Mouse (Mus musculus) kidney, postnatal 10 days (tissue): ENCODE measurements around the gene Mknk1.

ENCODE experiments used
- DNase-seq: peaks from one replicate; pipeline ENCODE4 v3.0.0; 2021; ENCODE audit warnings: mixed read lengths

Mknk1 gene

DNA sequence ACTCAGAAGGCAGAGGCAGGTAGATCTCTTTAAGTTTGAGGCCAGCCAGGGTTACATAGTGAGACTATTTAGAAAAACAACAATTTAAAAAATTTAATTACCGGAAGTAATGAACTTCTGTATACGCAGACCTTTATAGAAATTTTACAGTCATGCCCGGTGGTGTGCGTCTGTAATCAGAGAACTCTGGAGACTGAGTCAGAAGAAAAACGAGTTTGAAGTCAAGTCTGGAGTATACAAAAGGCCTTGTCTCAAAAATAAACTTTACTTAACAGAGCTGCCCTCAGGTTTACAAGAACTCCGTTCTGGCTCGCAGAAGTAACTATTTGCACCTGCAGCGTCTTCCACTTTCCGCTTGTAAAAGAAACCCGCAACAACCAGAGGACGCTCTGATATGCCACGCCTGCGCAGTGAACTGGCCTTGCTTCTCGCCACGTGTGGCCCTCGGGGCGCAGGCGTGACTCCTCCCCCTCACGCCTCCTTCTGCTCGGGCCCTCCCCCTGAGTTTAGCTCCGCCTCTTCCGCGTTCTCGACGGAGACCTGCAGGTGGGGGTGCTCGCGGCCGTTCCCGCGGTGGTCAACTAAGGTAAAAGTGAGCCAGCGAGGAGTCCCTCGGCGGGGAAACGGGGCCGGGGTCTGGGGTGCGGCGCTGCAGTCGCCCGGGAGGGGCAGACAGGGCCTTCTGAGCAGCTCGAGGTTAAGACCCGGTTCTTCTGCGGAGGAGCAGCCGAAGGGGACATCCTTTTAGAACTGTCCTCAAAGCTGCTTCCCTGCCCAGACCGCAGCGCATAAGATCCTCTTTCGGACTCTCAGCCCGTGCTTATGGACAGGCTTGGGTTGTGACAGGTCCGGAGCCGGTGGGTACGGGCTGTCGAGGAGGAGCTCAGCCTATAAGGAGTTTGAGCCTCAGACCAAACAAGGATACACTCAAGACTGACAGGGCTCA lies at the start of gene Mknk1:
Mknk1 (plus strand) TSS at position 503 of the 946 bp plus-strand sequence.
- DNase-seq: peak; percentile 96

DNA sequence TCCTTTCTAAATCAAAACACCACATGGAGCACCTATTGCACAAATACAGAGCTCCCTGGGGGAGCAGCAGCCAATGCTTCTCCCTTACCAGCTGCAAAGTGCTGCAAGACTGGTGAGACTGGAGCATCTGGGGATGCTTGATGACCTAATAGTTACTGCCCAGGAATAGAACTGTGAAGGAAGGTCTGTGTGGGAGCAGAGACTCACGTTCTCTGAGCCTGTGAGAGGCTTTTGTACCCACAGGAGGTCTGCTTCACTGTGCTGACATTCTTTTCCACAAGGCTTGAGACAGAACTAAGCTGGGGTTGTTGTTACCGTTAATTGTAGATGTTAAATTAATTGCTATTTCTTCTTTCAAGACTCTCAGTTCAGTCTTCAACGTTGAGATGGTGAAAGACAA lies 48.1 kb upstream of the Mknk1 start:
- no peak for DNase-seq

DNA sequence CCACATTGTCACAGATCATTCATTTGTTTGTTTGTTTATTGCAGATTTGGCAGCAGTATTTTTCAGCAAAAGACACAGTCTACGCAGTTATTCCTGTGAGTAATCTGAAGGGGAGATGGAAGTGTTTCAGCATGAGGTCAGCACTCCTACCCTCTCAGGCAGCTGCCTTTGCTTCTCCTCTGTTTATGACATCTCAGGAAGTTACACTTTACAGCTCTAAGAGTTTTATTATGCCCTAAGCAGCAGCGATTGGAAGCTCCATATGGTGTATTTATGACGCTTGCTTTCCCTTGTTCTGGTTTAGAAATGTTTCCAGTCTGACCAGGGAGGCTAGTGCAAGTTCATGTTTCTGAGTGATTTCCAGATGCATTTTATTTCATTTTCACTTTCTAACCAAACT lies 43.6 kb upstream of the Mknk1 start:
- DNase-seq: no peak

DNA sequence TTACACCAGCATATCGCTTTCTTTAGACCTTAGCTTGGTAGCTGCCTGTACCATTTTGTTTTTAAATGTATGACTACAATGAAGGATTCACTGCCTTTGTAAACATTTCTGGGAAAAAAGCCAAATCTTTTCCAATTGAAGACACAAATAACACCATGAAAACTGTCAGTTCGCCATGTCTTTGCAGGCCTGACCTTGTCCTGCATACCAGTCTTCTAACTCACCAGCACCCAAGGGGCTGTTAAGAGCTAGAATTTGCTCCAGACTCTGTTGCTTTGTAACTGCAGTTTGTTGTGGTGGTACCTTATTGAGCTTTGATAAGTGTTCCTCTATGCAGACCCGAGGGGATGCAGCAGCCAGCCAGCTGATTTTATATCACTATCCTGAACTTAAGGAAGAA lies 39.0 kb upstream of the Mknk1 start:
- DNase-seq: no peak

DNA sequence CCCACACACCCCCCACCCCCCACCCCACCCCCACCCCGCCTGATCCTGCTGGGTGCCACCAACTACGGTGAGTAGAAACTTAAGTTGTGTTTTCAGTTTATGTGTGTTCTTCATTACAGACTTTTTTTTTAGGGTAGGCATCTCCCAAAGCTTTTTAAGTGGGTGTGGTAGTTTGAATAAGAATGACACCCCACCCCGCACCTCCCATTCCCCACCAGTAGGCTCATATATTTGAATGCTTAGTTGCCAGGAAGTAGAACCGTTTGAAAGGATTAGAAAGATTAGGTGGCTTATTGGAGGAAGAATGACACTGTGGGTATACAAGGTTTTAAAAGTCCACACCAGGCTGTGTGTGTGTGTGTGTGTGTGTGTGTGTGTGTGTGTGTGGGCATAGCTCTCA lies 26.7 kb upstream of the Mknk1 start:
- no peak for DNase-seq

DNA sequence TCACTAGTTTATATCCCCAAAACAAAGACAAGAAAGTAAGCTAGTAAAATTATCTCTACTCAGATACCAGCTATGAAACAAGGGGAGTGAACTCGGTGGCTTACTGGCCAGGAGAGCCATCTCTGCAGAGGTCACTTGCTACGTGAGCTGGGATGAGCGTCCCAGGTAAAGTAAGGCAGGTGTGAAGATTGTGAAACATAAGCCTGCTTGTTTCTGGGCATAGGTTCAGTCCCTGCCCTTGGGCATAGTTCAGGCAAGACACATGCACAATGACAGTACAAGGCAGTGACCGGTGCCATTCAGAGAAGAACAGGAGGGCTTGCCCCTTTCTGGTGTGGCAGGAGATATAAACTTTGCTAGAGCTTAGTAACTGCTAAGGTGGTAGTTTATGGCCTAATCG lies 23.4 kb upstream of the Mknk1 start:
- no peak for DNase-seq

DNA sequence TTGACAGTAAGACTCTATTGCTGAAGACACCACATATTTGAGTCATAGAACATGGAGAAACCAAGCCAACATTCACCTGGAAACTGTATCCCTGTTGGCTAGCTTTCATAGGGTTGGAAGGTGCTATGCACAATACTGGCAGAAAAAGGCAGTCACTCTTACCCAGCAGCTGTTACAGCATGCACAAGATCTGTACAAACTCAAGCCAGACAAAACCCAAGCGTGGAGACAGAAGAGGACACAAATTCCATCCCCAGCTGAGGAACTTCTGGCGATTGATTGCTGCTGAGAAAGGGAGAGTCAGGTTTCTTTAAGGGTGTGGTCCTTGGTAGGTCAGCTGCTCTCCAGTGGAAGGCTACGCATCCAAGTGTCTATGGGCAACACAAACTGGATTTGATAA lies 18.8 kb upstream of the Mknk1 start:
- DNase-seq: no peak

DNA sequence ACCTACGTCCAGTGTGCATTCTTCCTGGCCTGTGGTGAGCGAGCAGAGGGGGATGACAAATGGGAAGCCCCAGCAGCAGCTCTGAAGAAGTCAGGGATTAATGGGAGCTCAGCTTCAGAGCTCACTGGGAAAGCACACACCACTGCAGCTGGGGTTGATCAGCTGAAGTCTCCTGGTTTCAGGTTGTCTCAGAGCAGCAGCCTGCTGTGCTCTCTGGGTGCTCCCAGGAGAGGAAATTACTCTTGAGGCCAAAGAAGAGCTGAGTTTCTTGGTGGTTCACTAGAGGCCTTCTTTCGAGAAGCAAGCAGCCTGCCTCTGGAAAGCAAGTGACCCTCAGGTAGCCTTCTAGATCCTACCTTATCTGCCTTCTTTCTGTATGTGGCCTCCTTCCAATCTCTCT lies 18.1 kb upstream of the Mknk1 start:
- no peak for DNase-seq

DNA sequence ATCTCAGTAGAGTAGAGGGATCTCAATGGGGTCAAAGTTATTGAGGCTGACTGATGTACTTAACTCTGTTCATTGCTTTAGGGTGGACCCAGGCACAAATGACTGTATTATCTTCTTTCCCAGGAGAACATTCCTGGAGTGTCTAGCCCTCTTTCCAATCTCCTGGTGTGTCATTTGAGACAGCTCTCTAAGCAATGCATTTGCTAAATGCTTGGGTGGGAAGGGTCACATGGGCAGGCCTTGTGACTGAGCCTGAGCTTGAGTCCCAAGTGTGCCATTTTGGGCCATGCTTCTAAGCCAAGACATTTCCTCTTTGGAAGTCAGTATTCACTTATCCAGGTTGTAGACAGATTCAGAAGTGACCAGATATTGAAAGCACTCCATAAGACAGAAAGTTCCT lies 17.6 kb upstream of the Mknk1 start:
- DNase-seq: no peak

DNA sequence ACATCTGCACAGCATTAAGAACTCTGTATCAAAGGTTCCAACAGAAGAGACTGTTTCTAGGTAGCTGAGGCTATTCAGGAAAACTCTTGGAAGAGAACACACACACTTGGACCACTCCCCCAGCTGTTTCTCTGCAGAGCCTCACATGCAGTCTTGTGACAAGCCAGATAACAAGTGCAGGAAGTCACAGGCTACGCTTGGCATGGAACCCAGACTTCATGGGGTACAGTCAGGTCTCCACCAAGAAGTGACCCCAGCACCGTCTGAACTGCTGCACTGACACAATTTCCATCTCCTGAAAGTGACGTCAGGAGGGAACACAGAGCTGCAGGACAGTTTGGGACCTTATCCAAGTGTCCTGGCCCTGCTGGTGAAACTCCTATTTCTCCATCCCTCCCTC lies 17.1 kb upstream of the Mknk1 start:
- no peak for DNase-seq

DNA sequence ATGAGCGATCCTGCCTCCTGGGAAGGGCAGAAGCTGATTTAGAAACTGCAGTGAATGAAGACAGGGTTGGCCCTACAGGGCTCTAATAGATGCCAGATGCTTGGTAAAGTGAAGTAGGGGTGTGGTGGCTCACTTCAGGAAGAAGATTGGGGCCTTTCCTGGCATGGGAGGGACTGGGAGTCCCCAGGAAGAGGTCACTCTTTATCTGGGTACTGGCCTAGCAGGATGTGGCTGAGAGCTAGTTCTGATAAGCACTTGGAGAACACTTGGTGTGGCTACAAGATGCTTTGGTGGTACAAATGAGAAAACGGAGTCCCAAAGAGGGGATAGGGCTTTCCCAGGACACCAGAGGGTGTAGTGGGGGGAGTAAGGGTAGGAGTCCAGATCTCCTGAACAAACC lies 14.8 kb upstream of the Mknk1 start:
- DNase-seq: no peak

DNA sequence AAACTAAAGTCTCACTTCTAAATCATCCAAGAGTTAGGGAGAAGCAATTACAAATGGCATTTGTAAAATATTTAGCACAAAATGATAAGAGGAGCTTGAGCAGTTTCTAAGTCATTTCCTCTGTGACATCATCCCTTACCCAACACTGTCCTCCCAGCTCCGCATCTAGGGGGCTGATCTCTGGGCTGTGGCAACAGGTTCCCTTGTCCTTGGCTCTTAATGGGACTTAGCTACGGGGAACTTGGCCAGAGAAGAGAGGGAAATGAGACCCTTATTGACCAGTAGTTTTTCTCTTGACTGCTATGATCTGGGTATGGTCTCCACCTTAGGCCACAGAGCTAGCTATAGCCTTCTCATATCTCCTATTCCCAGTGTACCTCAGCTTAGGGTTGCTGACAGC lies 13.7 kb upstream of the Mknk1 start:
- no peak for DNase-seq

DNA sequence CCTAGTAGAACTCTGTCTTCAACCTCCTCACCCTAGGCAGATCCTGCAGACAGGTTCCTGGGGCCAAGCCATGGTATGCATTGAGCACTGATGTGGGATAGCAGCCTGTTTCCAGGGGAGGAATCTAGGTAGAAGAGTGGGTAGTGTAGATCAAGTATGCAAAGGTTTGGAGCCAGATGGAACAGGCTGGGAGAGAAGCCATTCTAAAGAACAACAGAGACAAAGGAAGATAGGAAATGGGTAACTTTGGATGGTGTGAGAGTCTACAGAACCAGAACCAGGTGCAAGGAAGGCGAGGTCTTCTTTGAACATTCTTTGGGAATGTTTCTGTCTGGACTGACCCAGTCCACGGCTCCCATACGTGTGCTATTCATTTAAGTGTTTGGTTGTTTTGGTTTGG lies 11.9 kb upstream of the Mknk1 start:
- DNase-seq: no peak

DNA sequence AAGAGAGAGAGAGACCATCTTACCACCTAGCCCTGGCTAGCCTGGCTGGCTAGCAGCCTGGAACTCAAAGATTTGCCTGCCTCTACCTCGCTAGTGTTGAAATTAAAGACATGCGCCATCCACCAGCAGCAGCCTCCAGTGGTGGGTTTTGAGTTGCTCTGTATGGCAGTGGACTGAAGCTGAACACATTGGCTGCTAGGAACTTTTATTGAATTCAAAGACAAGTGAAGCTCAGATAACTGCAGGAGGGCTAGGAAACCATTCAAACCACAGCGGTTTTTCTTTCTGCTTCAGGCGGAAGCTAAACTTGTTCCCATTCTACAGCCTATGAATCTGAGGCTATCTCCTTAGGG lies 11.5 kb upstream of the Mknk1 start:
- DNase-seq: no peak

DNA sequence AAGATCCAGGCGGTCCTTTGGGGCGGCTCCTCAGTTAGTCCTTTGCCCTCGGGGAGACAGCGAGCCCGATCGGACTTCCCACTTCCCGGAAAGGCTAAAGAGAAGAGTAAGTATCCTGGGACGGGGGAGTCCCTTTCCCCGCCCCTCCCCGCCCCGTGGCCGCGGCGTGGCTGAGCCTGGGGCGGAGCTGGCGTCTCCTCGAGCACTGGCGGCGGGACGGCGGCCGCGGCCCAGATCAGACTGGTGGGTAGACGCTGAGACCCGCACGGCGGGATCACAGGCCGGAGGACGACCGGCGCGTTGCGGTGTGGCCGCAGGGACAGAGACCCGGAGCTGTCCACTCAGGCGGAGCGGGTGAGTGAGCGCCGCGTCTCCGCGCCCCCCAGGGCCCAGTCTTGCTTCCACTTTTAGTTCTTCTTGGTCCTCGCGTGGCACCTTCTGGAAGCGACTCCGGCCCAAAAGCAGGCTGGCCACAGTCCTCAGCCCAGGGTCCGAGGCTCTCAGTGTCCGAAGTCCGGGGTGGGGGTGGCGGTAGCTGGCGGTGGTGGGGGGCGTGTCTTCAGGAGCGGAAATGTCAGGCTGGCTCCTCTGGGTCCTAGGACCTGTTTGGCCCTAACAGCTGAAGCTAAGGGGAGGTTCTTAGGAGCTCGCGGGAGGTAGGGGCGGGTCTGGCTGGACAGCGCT lies 11.0 kb upstream of the Mknk1 start, which contains the start of gene Mob3c:
Mob3c (plus strand) TSS at position 205 of the 684 bp plus-strand sequence.
- peak; percentile 89 for DNase-seq

DNA sequence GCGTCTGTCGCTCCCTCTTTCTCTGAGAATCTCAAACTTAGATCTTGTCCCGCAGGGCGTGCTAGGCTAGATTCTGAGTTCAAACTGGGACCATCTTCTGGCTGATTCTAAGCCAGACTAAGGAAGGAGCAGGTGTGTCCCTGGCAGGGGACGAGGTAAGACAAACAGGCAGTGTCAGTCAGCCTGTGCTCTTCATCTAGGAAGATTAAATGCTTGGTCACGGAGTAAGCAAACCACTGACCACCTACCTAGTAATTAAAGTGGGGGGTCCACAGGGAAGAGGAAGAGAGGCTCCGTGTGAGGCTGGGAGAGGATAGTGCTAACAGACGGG lies 10.5 kb upstream of the Mknk1 start:
- no peak for DNase-seq

DNA sequence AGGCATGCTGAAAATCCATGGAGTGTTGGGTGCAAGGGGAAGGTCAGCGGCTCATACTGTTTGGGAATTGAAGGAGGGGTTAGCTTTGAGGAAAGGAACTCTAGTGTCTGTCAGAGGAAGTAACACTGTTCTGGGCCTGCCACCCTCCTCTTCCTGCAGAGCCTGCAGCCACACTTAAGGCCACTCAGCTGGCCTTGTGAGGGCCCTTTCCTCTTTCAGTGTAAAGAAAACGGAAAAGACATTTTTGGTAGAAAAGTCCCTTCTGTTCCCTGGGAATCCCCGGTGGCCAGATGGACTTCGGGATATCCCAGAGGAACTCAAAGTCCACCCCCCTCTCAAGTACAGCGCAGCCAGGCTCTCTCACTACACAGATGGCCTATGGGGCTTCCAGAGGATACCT lies 8.5 kb upstream of the Mknk1 start:
- peak; percentile 35 for DNase-seq

DNA sequence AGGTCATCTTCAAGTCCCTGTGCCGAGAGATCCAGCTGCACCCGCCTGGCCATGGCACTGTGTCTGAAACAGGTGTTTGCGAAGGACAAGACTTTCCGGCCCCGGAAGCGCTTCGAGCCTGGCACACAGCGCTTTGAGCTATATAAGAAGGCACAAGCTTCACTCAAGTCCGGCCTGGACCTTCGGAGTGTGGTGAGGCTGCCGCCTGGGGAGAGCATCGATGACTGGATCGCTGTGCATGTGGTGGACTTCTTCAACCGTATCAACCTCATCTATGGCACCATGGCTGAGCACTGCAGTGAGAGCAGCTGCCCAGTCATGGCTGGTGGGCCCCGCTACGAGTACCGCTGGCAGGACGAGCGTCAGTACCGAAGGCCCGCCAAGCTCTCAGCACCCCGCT lies 7.8 kb upstream of the Mknk1 start:
- no peak for DNase-seq

DNA sequence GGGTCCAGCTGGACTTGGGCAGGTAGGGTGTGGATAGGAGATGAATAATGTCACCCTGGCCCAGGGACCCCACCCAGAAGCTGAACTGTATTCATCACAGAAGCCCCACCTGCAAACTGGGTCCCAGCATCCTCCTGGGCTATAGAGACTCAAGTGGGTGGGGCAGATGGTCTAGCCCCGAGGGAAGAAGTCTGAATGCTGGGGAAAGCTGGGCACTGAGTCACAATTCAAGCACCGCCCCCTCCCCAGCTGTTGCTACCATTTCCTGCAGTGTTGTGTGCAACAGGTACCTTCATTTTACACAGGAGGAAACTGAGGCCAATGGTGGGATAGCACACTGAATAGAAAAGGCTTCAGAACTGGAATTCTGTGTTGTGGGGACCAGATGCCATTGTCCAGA lies 7.0 kb upstream of the Mknk1 start:
- no peak for DNase-seq

DNA sequence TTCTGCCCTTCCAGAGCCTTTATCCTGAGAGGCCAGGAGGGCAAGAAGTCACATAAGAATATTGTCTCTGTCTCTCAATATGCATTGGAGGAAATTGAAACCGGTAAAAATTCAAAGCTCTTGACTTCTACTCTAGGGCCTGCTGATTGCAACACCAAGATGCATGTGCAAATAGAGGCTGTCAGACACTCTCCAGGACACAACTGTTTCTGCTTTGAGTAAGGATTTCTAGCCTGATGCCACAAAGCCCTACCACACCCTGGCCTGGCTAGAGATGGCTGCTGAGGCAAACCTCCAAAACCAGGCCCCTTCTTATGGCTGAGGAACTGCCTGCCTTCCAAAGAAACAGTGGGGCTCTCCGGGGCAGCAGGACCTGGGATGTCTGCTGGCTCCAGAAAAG lies 3.4 kb upstream of the Mknk1 start:
- no peak for DNase-seq

DNA sequence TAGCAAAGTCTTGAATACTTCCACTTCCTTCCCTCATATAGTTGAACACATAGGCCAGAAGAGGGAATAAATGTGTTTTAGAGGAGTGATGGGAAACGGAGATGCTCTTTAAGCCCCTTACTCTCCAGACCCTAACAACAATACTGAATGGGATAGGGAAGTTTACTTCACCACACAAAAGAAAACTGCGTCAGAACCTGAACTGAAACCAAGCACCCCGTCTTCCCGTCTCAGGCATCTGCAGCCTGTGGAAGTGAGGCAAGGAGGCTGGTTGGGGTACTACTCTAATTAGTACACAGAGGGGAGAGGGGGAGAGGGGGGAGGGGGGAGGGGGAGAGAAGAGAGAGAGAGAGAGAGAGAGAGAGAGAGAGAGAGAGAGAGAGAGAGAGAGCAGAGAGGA lies 802 bp upstream of the Mknk1 start:
- no peak for DNase-seq

DNA sequence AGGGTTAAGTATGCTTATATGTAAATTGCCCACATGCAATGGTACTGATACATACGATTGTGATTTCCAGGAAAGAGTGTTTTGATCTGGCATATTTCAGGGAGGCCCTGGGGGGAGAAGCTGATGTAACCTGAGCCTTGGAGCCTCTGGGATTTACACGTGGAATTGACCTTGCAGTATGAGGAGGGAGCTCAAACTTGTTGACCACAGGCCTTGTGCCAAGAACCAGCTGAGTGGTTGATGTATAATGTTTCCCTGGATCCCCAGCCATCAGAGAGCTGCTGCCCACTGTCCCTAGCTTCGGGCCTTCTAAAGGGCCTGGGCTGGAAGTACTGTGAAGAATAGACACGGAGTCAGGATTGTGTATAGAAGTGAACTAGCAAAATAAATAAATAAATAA lies 958 bp downstream of the Mknk1 start:
- peak; percentile 20 for DNase-seq

DNA sequence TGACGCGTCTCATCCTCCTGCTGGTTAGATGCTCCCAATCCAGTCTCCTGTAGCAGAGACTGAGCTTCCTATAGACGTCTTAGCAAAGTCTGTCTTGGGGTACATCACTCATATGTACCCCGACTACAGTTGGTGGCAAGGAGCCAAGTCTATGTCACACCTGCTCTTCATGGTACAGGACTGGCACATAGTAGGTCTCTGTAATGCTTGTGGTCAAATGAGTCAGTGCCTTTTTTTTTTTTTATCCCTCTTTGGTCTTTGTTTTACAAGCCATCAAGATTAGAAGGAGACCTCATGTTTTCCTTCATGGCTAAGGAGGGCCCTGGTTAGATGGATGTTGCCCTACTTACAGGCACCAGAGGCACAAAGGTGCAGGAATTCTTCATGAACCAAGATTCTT lies 1.8 kb downstream of the Mknk1 start:
- DNase-seq: no peak

DNA sequence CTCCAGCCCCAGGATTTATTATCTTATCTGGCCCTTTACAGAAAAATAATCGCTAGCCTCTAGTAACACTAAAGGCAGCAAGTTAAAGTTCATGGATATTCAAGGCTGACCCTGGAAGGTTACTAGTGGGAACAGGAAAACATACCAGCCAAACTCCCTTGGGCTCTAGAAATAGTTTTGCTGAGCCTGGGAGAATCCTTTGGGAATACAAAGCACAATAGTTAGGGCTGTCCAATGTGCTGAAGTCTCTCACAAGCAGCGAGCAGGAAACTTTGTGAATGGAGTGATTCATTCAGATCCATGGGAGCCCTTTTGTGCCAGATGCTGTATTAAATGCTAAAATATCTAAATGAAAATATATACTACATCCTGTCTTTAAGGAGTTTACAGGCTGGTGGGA lies 7.7 kb downstream of the Mknk1 start:
- DNase-seq: no peak

DNA sequence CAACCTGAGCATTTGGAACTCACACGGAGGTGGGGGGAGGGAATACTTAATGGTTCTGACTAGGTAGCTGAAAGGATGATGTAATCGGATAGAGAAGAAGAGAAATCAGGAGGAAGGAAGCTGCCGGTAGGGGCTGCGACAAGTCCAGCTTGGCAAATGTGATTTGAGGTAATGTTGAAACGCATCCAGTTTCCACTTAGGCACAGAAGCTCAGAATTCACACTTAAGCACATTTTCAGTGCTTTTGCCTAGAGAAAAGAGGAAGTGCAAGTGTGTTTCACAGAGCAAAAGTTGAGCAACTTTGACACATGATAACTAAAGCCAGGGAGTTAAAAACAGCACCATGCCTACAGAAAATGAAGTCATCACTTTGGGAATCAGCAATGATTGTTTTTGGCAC lies 8.4 kb downstream of the Mknk1 start:
- no peak for DNase-seq
